Mouse (Mus musculus) adrenal gland, postnatal 14 days (tissue): ENCODE measurements around the gene Olfr1416. TPM values are rescaled to one million over a fixed set of nuclear protein-coding genes. Genes with fewer than 3 reads are reported as not detected.
A peak's percentile ranks its signal among the peaks of the same experiment; 100 is the strongest.
"Not testable (repeated sequence)": the region's sequence is repeated elsewhere in the genome, so short reads cannot be mapped to it uniquely, and the experiment has no call there.

Experiments
- DNase-seq: peaks from one replicate; pipeline ENCODE4 v3.0.0; 2021; ENCODE audit warnings: mixed read lengths
- long read RNA-seq, 2 experiments: library from polyadenylated mRNA; stranded (forward); transcript quantifications; one replicate each; pipeline ENCODE4 v2.0.0; 2021
- total RNA-seq: library from RNA; stranded (reverse); gene quantifications from 2 replicates; pipeline ENCODE4 v1.2.3, GENCODE M21; 2021

Olfr1416 gene
- total RNA-seq: not detected in 2 replicates
- long read RNA-seq, experiment 1: 0 reads
- long read RNA-seq, experiment 2: 0 reads

GRCm38 (mm10) chr1:92485013-92485412 is at the start of gene Olfr1416:
Olfr1416 (minus strand) TSS chr1:92485113.
- no peak for DNase-seq

DNA sequence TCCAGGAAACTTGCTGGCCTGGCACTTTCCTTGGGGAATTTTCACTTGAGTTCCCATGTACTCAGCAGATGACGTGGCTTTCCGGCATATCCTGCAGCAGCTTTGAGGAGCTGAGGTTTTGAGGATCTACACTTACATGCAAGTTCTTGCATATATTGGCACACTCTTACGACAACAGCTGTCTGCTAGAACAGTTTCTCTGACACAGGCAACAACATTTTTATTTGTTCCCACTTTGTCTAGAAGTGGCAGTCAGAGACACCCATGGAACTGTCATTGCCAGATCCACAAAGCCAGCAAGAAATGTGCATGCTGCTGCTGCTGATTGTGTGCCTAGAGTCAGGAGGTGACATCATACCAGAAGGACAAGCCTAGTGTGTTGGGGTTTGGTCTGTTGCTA is 38.9 kb upstream of the Olfr1416 start:
- no peak for DNase-seq

DNA sequence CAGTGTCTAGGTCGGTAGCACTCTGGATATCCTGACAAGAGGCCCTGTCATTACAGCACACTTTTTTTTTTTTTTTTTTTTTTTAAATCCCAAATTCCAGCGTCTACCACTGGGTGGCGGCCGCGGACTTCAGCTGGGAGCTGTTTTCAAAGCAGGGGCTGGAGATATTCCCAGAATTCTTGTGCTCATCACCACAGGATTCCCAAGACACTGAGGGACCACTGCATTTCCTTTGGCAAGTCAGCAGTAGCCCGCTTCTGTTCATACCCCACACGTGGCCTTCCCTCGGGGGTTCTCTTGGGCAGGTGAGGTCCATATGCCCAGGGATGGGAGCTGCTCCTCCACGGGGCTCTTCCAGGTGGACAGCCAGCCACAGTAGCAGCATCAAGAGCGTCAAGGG is 36.5 kb upstream of the Olfr1416 start:
- peak; percentile 61 for DNase-seq

DNA sequence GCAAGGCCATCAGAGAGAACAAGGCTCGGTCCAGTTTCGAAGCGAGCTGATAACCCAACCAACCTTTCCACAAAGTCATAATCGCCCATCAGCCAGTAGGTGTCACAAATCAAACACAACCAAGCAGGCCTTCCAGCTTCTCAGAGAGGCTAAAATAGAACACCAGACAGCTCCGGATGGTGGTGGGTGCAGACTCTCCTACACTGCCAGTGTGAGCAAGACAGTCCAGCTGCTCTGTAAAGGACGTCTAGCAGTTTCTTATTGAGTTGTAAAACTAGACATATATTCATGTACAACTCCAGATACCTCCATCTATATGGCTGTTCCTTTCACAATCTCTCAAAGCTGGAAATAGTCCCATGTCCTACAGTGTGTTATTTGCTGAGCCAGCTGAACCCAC is 34.1 kb upstream of the Olfr1416 start:
- no peak for DNase-seq

DNA sequence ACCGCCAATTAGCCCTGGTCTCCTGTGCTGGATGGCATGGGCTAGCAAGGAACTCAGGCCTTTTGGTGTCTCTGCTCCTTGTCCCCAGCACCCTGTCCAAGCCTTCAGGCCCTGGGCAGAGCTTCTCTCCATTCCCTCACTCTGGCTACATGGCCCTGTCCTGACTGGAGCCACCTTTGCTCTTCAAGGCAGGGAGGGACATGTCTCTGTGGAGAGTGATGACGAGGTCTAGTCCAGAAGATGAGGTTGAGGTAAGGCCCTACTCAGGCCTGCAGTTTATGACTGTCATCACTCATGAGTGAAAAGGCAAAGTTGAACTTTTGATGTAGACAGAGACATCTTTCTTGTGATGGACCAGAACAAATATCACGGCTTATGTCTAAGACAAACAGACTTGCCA is 33.6 kb upstream of the Olfr1416 start, which contains the start of gene Olfr1414:
Gene Olfr1414, minus strand, starts transcription at position 101 of the 400 bp plus-strand sequence.
- DNase-seq: no peak

DNA sequence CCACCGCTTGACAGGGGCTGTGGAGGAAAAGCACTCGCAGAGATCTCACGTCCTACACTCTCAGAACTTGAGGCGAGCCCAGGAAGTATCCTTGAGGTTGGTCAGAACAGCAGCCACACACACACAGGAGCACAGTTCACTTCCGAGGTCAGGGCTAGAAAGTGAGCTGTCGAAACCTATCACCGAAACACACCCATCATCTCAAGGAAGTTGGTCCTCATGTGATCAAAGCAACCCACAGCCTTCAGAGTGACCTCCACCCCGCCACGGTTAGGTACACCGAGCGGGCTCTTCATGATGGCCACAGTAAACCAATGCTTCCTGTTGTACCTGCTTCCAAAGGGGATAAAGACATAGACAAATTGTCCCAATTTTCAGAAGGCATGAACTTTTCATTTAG is 30.5 kb upstream of the Olfr1416 start:
- DNase-seq: peak; percentile 17

DNA sequence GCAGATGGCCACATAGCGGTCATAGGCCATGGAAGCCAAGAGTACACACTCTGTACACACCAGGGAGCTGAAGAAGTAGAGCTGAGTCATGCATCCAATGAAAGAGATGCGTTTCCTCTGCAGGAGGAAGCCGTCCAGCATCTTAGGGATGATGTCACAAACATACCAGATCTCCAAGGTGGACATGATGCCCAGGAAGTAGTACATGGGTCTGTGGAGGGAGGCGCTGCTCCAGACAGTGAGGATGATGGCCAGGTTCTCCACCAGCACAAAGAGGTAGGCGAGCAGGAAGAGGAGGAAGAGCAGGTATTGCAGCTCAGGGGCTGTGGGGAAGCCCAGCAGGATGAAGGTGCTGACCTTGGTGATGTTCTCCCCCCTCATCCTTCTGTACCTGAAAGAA is 26.7 kb upstream of the Olfr1416 start:
- not testable (repeated sequence) for DNase-seq

DNA sequence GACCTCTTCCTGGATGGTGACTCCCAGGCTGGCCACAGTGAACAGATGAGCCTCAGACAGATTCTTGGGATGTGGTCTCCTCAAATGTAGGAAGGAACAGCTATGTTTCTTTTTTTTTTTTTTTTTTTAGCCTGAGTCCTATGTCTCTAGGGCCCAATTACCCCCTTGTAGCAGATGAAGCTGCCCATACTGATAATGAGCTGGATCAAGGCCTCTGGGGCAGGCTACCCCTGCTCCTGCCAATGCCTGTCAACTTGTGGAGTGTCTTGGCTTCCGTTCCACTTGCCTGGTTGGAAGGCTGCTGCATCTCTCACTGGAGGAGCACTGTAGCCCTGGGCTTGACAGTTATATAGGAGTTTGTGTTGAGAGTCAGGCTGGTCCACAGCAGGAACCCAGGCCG is 11.1 kb upstream of the Olfr1416 start, which contains the start of gene Olfr1415:
Gene Olfr1415, minus strand, starts transcription at position 101 of the 400 bp plus-strand sequence.
- DNase-seq: no peak

DNA sequence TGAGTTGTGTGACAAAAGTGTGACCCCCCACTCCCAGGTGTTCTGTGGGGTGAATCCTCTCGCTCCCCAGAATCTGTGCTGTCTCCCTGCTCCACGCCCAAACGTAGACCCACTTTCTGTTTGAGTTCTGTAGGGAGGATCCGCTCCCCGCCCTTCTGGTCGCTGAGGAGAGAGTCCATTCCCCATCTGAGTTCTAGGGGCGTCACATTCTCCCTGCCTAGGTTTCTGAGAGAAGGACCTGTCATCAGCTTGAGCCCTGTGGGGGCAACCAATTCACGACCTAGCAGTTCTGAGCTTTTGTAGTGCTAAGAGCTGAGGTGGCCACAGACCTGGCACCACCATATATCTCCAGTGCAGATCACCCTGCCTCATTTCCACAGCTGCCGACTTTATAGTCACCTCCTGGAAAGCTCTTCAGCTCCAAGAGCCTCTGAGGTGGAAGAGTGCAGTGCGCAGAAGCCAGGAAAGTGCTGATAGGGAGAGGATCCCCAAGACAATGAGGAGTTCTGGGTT is 10.8 kb downstream of the Olfr1416 start:
- DNase-seq: no peak

- peak; percentile 96 for DNase-seq
These were observed 11.5 kb downstream of the Olfr1416 start, which contains the start of gene Ndufa10 for GRCm38 (mm10) chr1:92473165-92474041. Ndufa10 (minus strand) TSS chr1:92473860.

DNA sequence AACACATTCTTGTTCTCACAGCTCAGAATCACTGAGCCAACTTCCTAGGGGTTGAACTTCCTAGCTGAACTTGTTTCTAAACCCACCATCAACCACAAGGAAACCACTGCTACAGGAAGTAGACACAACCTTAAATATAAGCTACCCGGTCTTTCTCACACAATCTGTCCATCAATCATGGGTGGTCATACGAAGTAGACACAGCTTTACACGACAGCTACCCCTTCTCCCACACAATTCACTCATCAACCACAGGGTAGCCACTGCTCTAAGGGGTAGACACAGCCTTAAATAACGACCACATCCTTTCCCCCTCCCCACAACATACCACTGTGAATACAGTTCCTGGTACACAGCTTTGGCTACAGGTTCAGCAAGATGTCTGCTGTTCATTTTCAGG is 16.0 kb downstream of the Olfr1416 start:
- DNase-seq: no peak

- DNase-seq: no peak
These were observed 26.5 kb downstream of the Olfr1416 start for GRCm38 (mm10) chr1:92458416-92458815.

DNA sequence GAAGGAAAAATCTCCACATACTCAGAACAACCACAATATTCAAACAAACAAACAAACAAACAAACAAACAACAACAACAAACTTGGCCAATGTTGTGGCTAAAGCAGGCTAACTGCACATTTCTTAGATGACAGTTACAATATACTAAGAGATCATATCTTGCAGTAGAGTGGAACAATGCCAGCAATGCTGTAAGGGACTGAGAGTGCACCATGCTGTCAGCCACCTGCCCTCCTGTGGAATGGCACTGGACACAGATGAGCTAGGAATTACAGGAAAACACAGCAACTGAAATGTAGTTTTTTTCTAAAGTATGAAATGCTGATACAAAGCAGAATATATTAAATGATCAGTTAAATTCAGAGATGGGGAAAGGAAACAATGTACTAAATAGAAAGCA is 27.2 kb downstream of the Olfr1416 start:
- DNase-seq: no peak

GRCm38 (mm10) chr1:92453751-92454445 is 31.0 kb downstream of the Olfr1416 start:
- DNase-seq: no peak

DNA sequence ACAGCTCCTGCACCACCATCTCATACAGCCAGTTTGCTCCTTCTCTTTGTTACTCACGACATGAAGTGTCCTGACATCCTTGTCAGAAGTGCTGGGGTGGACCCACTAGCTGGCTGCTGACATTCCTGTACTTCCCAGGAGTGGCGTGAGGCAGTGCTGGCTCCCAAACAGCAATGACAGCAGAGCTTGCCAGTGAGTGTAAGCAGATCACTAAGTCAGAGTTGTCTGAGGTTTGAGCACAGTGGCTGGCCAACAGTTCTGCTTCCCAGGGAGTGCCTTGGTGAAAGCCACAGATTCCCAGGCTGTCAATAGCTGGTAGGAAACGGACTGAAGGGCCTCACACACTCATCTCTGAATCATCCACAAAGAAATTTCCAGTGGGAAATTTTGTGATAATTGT is 36.6 kb downstream of the Olfr1416 start:
- DNase-seq: no peak

GRCm38 (mm10) chr1:92441453-92442063 is 43.4 kb downstream of the Olfr1416 start:
- DNase-seq: peak; percentile 82

- peak; percentile 56 for DNase-seq
These were observed 44.7 kb downstream of the Olfr1416 start for GRCm38 (mm10) chr1:92440066-92440750.

DNA sequence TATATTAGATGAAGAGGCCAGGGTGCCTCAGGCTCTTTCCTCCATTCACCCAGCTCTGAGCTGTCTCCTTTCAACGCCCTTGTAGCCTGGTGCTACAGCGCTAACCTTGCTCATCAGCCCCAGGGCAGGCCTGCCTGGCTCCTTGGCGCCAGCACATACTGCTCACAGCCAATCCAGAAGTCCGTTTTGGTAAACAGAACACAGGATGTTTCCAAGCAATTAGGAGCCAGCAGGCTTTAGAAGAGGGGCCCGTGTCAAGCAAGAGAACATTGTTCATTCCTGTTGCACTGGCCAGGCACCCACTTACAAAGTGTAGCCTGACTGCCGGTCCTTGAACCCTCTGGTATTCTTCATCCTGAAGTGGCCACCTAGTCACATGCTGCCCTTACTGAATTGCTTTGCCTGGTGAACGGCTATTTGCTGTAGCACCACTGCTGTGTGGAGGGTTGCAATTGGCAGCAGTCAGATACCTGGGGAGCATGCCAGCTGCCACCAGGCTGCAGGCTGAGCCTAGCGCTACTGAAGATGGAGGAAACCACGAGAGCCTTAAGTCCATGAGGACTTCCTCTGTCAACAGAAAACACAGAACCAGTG is 47.1 kb downstream of the Olfr1416 start:
- peak; percentile 67 for DNase-seq

DNA sequence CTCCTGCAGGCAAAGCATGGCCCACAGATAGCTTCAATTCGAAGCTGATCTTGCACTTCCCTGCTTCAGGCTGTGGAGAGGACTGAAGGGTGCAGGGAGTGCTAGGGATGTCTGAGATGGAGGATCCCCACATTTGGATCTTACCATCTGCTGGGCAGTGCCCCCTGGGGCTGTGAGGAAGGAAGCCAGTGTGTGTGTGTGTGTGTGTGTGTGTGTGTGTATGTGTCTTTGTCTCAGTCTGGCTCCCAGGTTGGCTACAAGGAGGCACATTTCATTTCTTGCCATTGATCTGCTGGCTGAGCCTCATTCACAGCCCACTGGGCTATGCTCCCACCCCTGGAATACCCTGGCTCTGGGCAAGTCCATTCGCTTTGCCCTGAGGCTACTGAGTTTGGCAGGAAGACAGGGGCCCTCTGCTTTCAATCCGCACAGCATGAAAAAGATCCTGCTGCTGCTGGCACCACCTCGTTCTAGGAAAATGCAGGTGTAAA is 48.0 kb downstream of the Olfr1416 start:
- no peak for DNase-seq

DNA sequence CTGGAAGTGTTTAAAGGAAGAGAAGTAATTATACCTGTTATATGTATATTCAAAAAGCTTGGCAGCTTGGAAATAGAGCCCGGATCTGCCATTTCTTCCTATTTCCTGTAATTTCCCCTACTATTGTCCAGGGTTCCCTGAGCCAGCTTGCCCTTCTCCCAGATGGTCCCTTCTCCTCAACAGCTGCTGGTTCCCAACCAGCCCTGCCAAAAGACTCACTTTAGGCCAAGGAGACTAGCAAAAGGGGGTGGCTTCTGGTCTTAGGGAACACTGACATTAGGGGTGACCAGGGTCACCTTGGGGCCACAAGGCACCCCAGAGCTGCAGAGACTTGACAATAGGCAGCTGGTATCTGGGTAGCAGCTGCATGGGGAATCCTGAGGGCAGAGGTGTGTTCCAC is 49.9 kb downstream of the Olfr1416 start:
- no peak for DNase-seq

- DNase-seq: no peak
These were observed 52.1 kb downstream of the Olfr1416 start for GRCm38 (mm10) chr1:92432791-92433190.
